Mouse (Mus musculus) gastrocnemius, postnatal 25 days (tissue): Measurements from ENCODE around the gene Accs. TPM values are rescaled to one million over a fixed set of nuclear protein-coding genes. Genes with fewer than 3 reads are reported as not detected.
A peak's percentile ranks its signal among the peaks of the same experiment; 100 is the strongest.

Source experiments
- DNase-seq: peaks from one replicate; pipeline ENCODE4 v3.0.0; 2022
- total RNA-seq, 2 experiments: library from RNA; stranded (reverse); gene quantifications; 1 replicate in 1 of 2; 2 replicates in 1 of 2; pipeline ENCODE4 v1.2.3; 2021

Accs gene
- total RNA-seq, 2 experiments from 2014 or later: 2.3 to 4.1 TPM

GRCm38 (mm10) chr2:93858845-93859244 is 9.1 kb upstream of the Accs start:
- no peak for DNase-seq

GRCm38 (mm10) chr2:93851303-93851702 is 1.6 kb upstream of the Accs start:
- DNase-seq: no peak

GRCm38 (mm10) chr2:93850317-93850944 is 688 bp upstream of the Accs start:
- no peak for DNase-seq

GRCm38 (mm10) chr2:93841349-93841748 is 8.4 kb downstream of the Accs start:
- DNase-seq: no peak

- no peak for DNase-seq
These were observed 9.6 kb downstream of the Accs start for GRCm38 (mm10) chr2:93840109-93840508.

GRCm38 (mm10) chr2:93838931-93839330 is 10.8 kb downstream of the Accs start:
- no peak for DNase-seq

GRCm38 (mm10) chr2:93836232-93836785 is 13.4 kb downstream of the Accs start:
- no peak for DNase-seq

GRCm38 (mm10) chr2:93835596-93835995 is 14.1 kb downstream of the Accs start:
- DNase-seq: no peak

- peak; percentile 46 for DNase-seq
These were observed 26.2 kb downstream of the Accs start for GRCm38 (mm10) chr2:93823519-93823918.

GRCm38 (mm10) chr2:93822045-93822749 is 27.5 kb downstream of the Accs start, which contains the start of gene Ext2:
Gene Ext2, minus strand, starts transcription at chr2:93822568.
- DNase-seq: peak; percentile 81

- DNase-seq: no peak
These were observed 32.0 kb downstream of the Accs start for GRCm38 (mm10) chr2:93817791-93818190.

- no peak for DNase-seq
These were observed 36.4 kb downstream of the Accs start for GRCm38 (mm10) chr2:93813343-93813742.

GRCm38 (mm10) chr2:93811812-93812211 is 37.9 kb downstream of the Accs start:
- DNase-seq: no peak

- DNase-seq: no peak
These were observed 39.8 kb downstream of the Accs start for GRCm38 (mm10) chr2:93809931-93810330.

- peak; percentile 65 for DNase-seq
These were observed 41.7 kb downstream of the Accs start for GRCm38 (mm10) chr2:93808071-93808470.

- DNase-seq: no peak
These were observed 42.3 kb downstream of the Accs start for GRCm38 (mm10) chr2:93807440-93807839.

- DNase-seq: peak; percentile 66
These were observed 43.1 kb downstream of the Accs start for GRCm38 (mm10) chr2:93806487-93807201.

- no peak for DNase-seq
These were observed 44.2 kb downstream of the Accs start for GRCm38 (mm10) chr2:93805523-93805922.

- no peak for DNase-seq
These were observed 44.7 kb downstream of the Accs start for GRCm38 (mm10) chr2:93805066-93805465.

GRCm38 (mm10) chr2:93802947-93803346 is 46.8 kb downstream of the Accs start:
- DNase-seq: no peak

GRCm38 (mm10) chr2:93801097-93801496 is 48.6 kb downstream of the Accs start:
- no peak for DNase-seq

GRCm38 (mm10) chr2:93797162-93797795 is 52.5 kb downstream of the Accs start:
- no peak for DNase-seq
